Mouse (Mus musculus): ENCODE results near the gene Cacna1c. TPM values are rescaled to one million over a fixed set of nuclear protein-coding genes. Genes with fewer than 3 reads are reported as not detected.
"Not testable (repeated sequence)": the region's sequence is repeated elsewhere in the genome, so short reads cannot be mapped to it uniquely, and the experiment has no call there.

Cacna1c gene
- polyA plus RNA-seq, 1 experiment from 2014 or later = 0.30 TPM

- no peak for ATAC-seq (ENCODE audit: low read depth)
- no peak overlapping the region for H3K27ac ChIP-seq (ENCODE audit: low read length)
- H3K4me2 ChIP-seq (ENCODE audit: low read depth, low read length) = peak overlapping the region; percentile 67
- H3K4me3 ChIP-seq (ENCODE audit: low read depth, low read length) = peak overlapping the region; percentile 53
- peaks cover 28% of the 10 kb centered on the region for H3K27me3 ChIP-seq (ENCODE audit: control insufficient read depth, insufficient read depth, low read depth, low read length)
- H3K9ac ChIP-seq (ENCODE audit: low read depth, low read length) = no peak overlapping the region
- no peaks in the 10 kb centered on the region for H3K36me3 ChIP-seq (ENCODE audit: control insufficient read depth, insufficient read depth)
- peaks cover 3% of the 10 kb centered on the region for H3K4me1 ChIP-seq (ENCODE audit: control insufficient read depth, low read depth, low read length)
- no peaks in the 10 kb centered on the region for H3K9me3 ChIP-seq (replicated peaks; ENCODE audit: control insufficient read depth, low read length)
- 26% methylated on average over 10 of the region's 10 CpGs for WGBS (ENCODE audit: insufficient replicate concordance)
Measured at GRCm38 (mm10) chr6:118594070-118594469, 602.1 kb downstream of the Cacna1c start.

GRCm38 (mm10) chr6:118593377-118594061, 602.7 kb downstream of the Cacna1c start:
- Histone ChIP-seq H3K4me2 (ENCODE audit: low read depth, low read length) (peak overlapping the region; percentile 67), H3K4me1 (ENCODE audit: control insufficient read depth, low read depth, low read length) (peaks cover 3% of the 10 kb centered on the region), H3K4me3 (ENCODE audit: low read depth, low read length) (peak overlapping the region; percentile 53), H3K36me3 (ENCODE audit: control insufficient read depth, insufficient read depth) (no peaks in the 10 kb centered on the region), H3K27me3 (ENCODE audit: control insufficient read depth, insufficient read depth, low read depth, low read length) (peaks cover 28% of the 10 kb centered on the region), H3K9ac (ENCODE audit: low read depth, low read length) (no peak overlapping the region), H3K27ac (ENCODE audit: low read length) (no peak overlapping the region), H3K9me3 (replicated peaks; ENCODE audit: control insufficient read depth, low read length) (no peaks in the 10 kb centered on the region)
- WGBS (ENCODE audit: insufficient replicate concordance) = under 1% methylated on average over 34 of the region's 34 CpGs
- peak; percentile 47 for ATAC-seq (ENCODE audit: low read depth)

- no peak overlapping the region for H3K9ac ChIP-seq (ENCODE audit: low read depth, low read length)
- no peak for ATAC-seq (ENCODE audit: low read depth)
Measured at GRCm38 (mm10) chr6:118592662-118593376, 603.4 kb downstream of the Cacna1c start.

GRCm38 (mm10) chr6:118578741-118579140, 617.5 kb downstream of the Cacna1c start:
- not testable (repeated sequence) for ATAC-seq (ENCODE audit: low read depth)

More at GRCm38 (mm10) chr6:118592662-118593376, 603.4 kb downstream of the Cacna1c start:
- Histone ChIP-seq H3K27ac (ENCODE audit: low read length) (no peak overlapping the region), H3K4me3 (ENCODE audit: low read depth, low read length) (peak overlapping the region; percentile 53), H3K27me3 (ENCODE audit: control insufficient read depth, insufficient read depth, low read depth, low read length) (peaks cover 28% of the 10 kb centered on the region), H3K4me1 (ENCODE audit: control insufficient read depth, low read depth, low read length) (peaks cover 3% of the 10 kb centered on the region), H3K9me3 (replicated peaks; ENCODE audit: control insufficient read depth, low read length) (no peaks in the 10 kb centered on the region), H3K36me3 (ENCODE audit: control insufficient read depth, insufficient read depth) (no peaks in the 10 kb centered on the region), H3K4me2 (ENCODE audit: low read depth, low read length) (peak overlapping the region; percentile 67)
- 24% methylated on average over 21 of the region's 21 CpGs for WGBS (ENCODE audit: insufficient replicate concordance)

GRCm38 (mm10) chr6:118574351-118574750, 621.9 kb downstream of the Cacna1c start:
- H3K4me2 ChIP-seq (ENCODE audit: low read depth, low read length) = no peak overlapping the region
- no peak overlapping the region for H3K27ac ChIP-seq (ENCODE audit: low read length)
- H3K27me3 ChIP-seq (ENCODE audit: control insufficient read depth, insufficient read depth, low read depth, low read length) = no peaks in the 10 kb centered on the region
- no peaks in the 10 kb centered on the region for H3K4me1 ChIP-seq (ENCODE audit: control insufficient read depth, low read depth, low read length)
- ATAC-seq (ENCODE audit: low read depth) = no peak
- H3K36me3 ChIP-seq (ENCODE audit: control insufficient read depth, insufficient read depth) = no peaks in the 10 kb centered on the region
- H3K9me3 ChIP-seq (replicated peaks; ENCODE audit: control insufficient read depth, low read length) = no peaks in the 10 kb centered on the region; the same call in 1 of the 2 replicates
- no peak overlapping the region for H3K9ac ChIP-seq (ENCODE audit: low read depth, low read length)
- 67% methylated on average over 6 of the region's 6 CpGs for WGBS (ENCODE audit: insufficient replicate concordance)
- no peak overlapping the region for H3K4me3 ChIP-seq (ENCODE audit: low read depth, low read length)

More at GRCm38 (mm10) chr6:118578741-118579140, 617.5 kb downstream of the Cacna1c start:
- not testable (repeated sequence) for H3K4me3 ChIP-seq (ENCODE audit: low read depth, low read length); H3K4me2 ChIP-seq (ENCODE audit: low read depth, low read length); H3K9me3 ChIP-seq (replicated peaks; ENCODE audit: control insufficient read depth, low read length); H3K27me3 ChIP-seq (ENCODE audit: control insufficient read depth, insufficient read depth, low read depth, low read length); H3K9ac ChIP-seq (ENCODE audit: low read depth, low read length); H3K27ac ChIP-seq (ENCODE audit: low read length); H3K4me1 ChIP-seq (ENCODE audit: control insufficient read depth, low read depth, low read length); H3K36me3 ChIP-seq (ENCODE audit: control insufficient read depth, insufficient read depth)
- 66% methylated on average over 4 of the region's 4 CpGs for WGBS (ENCODE audit: insufficient replicate concordance)

GRCm38 (mm10) chr6:118567816-118568215, 628.4 kb downstream of the Cacna1c start:
- ATAC-seq (ENCODE audit: low read depth) = no peak
- Histone ChIP-seq H3K9ac (ENCODE audit: low read depth, low read length) (no peak overlapping the region), H3K4me1 (ENCODE audit: control insufficient read depth, low read depth, low read length) (no peaks in the 10 kb centered on the region), H3K27me3 (ENCODE audit: control insufficient read depth, insufficient read depth, low read depth, low read length) (no peaks in the 10 kb centered on the region), H3K4me2 (ENCODE audit: low read depth, low read length) (no peak overlapping the region), H3K4me3 (ENCODE audit: low read depth, low read length) (no peak overlapping the region), H3K27ac (ENCODE audit: low read length) (no peak overlapping the region), H3K9me3 (replicated peaks; ENCODE audit: control insufficient read depth, low read length) (no peaks in the 10 kb centered on the region), H3K36me3 (ENCODE audit: control insufficient read depth, insufficient read depth) (no peaks in the 10 kb centered on the region)
- 74% methylated on average over 3 of the region's 3 CpGs for WGBS (ENCODE audit: insufficient replicate concordance)

GRCm38 (mm10) chr6:118561745-118562609, 634.2 kb downstream of the Cacna1c start, which contains the start of gene Ankrd26:
Gene Ankrd26 (minus strand): TSS chr6:118562226.
- H3K9me3 ChIP-seq (replicated peaks; ENCODE audit: control insufficient read depth, low read length) = no peaks in the 10 kb centered on the region

GRCm38 (mm10) chr6:118561225-118561624, 635.0 kb downstream of the Cacna1c start:
- no peaks in the 10 kb centered on the region for H3K36me3 ChIP-seq (ENCODE audit: control insufficient read depth, insufficient read depth)
- peak overlapping the region; percentile 80 for H3K4me3 ChIP-seq (ENCODE audit: low read depth, low read length)
- peak overlapping the region; percentile 78 for H3K9ac ChIP-seq (ENCODE audit: low read depth, low read length)
- H3K27me3 ChIP-seq (ENCODE audit: control insufficient read depth, insufficient read depth, low read depth, low read length) = no peaks in the 10 kb centered on the region
- H3K4me2 ChIP-seq (ENCODE audit: low read depth, low read length) = peak overlapping the region; percentile 97
- 52% methylated on average over 8 of the region's 8 CpGs for WGBS (ENCODE audit: insufficient replicate concordance)
- peaks cover 8% of the 10 kb centered on the region for H3K4me1 ChIP-seq (ENCODE audit: control insufficient read depth, low read depth, low read length)
- H3K9me3 ChIP-seq (replicated peaks; ENCODE audit: control insufficient read depth, low read length) = no peaks in the 10 kb centered on the region
- H3K27ac ChIP-seq (ENCODE audit: low read length) = no peak overlapping the region
- ATAC-seq (ENCODE audit: low read depth) = no peak

More at GRCm38 (mm10) chr6:118561745-118562609, 634.2 kb downstream of the Cacna1c start, which contains the start of gene Ankrd26:
- 3% methylated on average over 54 of the region's 54 CpGs for WGBS (ENCODE audit: insufficient replicate concordance)
- Histone ChIP-seq H3K36me3 (ENCODE audit: control insufficient read depth, insufficient read depth) (no peaks in the 10 kb centered on the region), H3K4me3 (ENCODE audit: low read depth, low read length) (peak within 1 kb of the TSS; percentile 80), H3K4me2 (ENCODE audit: low read depth, low read length) (peak within 1 kb of the TSS; percentile 97), H3K9ac (ENCODE audit: low read depth, low read length) (peak within 1 kb of the TSS; percentile 78), H3K4me1 (ENCODE audit: control insufficient read depth, low read depth, low read length) (peaks cover 8% of the 10 kb centered on the region), H3K27ac (ENCODE audit: low read length) (peak within 1 kb of the TSS; percentile 79), H3K27me3 (ENCODE audit: control insufficient read depth, insufficient read depth, low read depth, low read length) (no peaks in the 10 kb centered on the region)
- ATAC-seq (ENCODE audit: low read depth) = peak; percentile 99

Data from liver, embryonic 16.5 days (tissue).